Mouse (Mus musculus) forebrain, embryonic 13.5 days (tissue): ENCODE results near the gene Adora3. TPM values are rescaled to one million over a fixed set of nuclear protein-coding genes. Genes with fewer than 3 reads are reported as not detected.

Experiments
- ATAC-seq: fragments of 200-750 bp; cut with Nextera tagmentation; 2 replicates; pipeline ENCODE4 v1.8.0; 2017
- H3K27ac ChIP-seq: fragments of 300-500 bp; sonication (generic); 2 replicates; pipeline ENCODE4 v1.5.1; 2015; ENCODE audit warnings: inconsistent platforms, mild to moderate bottlenecking, moderate library complexity
- H3K27me3 ChIP-seq: fragments of 300-500 bp; sonication (generic); 2 replicates; pipeline ENCODE4 v1.6.1; 2015; ENCODE audit warnings: mild to moderate bottlenecking, inconsistent platforms
- H3K36me3 ChIP-seq: fragments of 300-500 bp; sonication (generic); 2 replicates; pipeline ENCODE4 v1.6.1; 2015; ENCODE audit warnings: mild to moderate bottlenecking, inconsistent platforms; ENCODE audit not compliant: poor library complexity, severe bottlenecking
- H3K4me1 ChIP-seq: fragments of 300-500 bp; sonication (generic); 2 replicates; pipeline ENCODE4 v1.6.1; 2015; ENCODE audit warnings: inconsistent platforms
- H3K4me2 ChIP-seq: fragments of 300-500 bp; sonication (generic); 2 replicates; pipeline ENCODE4 v1.6.1; 2015; ENCODE audit warnings: inconsistent platforms, mild to moderate bottlenecking, moderate library complexity
- H3K4me3 ChIP-seq: fragments of 300-500 bp; sonication (generic); 2 replicates; pipeline ENCODE4 v1.5.1; 2015; ENCODE audit warnings: mild to moderate bottlenecking, inconsistent platforms
- H3K9ac ChIP-seq: fragments of 300-500 bp; sonication (generic); 2 replicates; pipeline ENCODE4 v1.6.1; 2015; ENCODE audit warnings: mild to moderate bottlenecking, inconsistent platforms
- H3K9me3 ChIP-seq: fragments of 300-500 bp; sonication (generic); replicated peaks from 2 replicates; pipeline ENCODE4 v1.6.1; 2016; ENCODE audit warnings: inconsistent platforms
- WGBS: fragments of 180-500 bp; shearing (Covaris S2); methylation state at CpG from one replicate; pipeline ENCODE4 v1.1.7; 2015; 5-methylcytosine and 5-hydroxymethylcytosine counted together
- polyA plus RNA-seq: library from polyadenylated mRNA; unstranded; fragments of >200 nt; fragmentation: Nextera tagmentation; extraction: Ambion mirVana; gene quantifications from 2 replicates; pipeline ENCODE4 v1.2.1, GENCODE M21; 2015

Gene Adora3
- polyA plus RNA-seq, 1 experiment from 2014 or later, result 0.12 TPM

DNA sequence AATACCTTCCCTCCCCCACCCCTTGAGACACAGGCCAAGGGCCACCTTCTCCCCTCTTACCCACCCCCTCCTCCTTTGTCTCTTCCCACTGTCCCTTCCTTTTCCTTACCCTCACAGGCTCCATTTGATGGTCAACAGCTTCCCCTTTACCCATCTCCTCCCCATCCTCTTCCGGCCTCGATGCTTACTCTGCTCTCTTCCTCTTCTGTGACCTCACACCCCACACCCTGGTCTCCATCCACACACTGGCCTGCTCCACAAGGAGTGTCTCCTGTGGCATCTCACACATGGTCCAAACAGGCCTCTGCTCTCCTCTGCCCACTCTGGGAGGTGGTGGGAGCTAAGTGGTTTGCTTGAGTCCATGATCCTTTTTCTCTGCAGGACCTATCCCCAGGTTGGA lies 7.3 kb downstream of the Adora3 start:
- WGBS, result 78% methylated on average over 2 of the region's 2 CpGs
- Histone ChIP-seq H3K9ac (no peak overlapping the region), H3K27me3 (no peaks in the 10 kb centered on the region), H3K36me3 (no peaks in the 10 kb centered on the region), H3K9me3 (no peaks in the 10 kb centered on the region), H3K4me3 (no peak overlapping the region), H3K27ac (no peak overlapping the region), H3K4me2 (no peak overlapping the region), H3K4me1 (no peaks in the 10 kb centered on the region)
- ATAC-seq, result no peak

- Histone ChIP-seq H3K9me3 (no peaks in the 10 kb centered on the region), H3K4me1 (no peaks in the 10 kb centered on the region), H3K4me2 (no peak overlapping the region), H3K4me3 (no peak overlapping the region), H3K27me3 (no peaks in the 10 kb centered on the region), H3K36me3 (no peaks in the 10 kb centered on the region), H3K27ac (no peak overlapping the region), H3K9ac (no peak overlapping the region)
- ATAC-seq, result no peak
- WGBS, result 89% methylated on average over 8 of the region's 8 CpGs
These were observed 8.1 kb downstream of the Adora3 start for GRCm38 (mm10) chr3:105878751-105879150.

DNA sequence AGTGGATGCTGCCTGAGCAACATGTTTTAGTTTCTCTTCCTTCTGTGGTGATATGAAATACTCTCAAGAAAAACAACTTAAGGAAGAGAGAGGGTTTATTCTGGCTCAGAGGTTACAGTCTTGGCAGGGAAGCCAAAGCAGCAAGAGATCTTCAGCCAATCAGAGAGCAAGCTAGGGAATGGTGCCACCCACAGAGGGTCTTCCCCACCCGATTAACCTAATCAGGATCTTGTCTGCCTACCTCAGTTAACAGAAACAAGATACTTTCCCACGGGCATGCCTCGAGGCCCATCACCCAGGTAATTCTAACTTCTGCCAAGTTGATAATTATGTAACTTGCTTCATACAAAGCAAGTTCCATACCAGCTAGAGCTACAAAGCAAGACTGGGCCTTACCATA lies 9.8 kb downstream of the Adora3 start:
- H3K9me3 ChIP-seq, result no peaks in the 10 kb centered on the region
- no peak overlapping the region for H3K27ac ChIP-seq
- no peaks in the 10 kb centered on the region for H3K27me3 ChIP-seq
- H3K9ac ChIP-seq, result no peak overlapping the region
- ATAC-seq, result no peak
- no peaks in the 10 kb centered on the region for H3K4me1 ChIP-seq
- no peak overlapping the region for H3K4me2 ChIP-seq
- H3K36me3 ChIP-seq, result no peaks in the 10 kb centered on the region
- H3K4me3 ChIP-seq, result no peak overlapping the region
- 68% methylated on average over 3 of the region's 3 CpGs for WGBS

- no peak overlapping the region for H3K27ac ChIP-seq
- no peaks in the 10 kb centered on the region for H3K36me3 ChIP-seq
- WGBS, result 94% methylated on average over 7 of the region's 7 CpGs
- H3K27me3 ChIP-seq, result no peaks in the 10 kb centered on the region
- ATAC-seq, result no peak
- H3K4me1 ChIP-seq, result no peaks in the 10 kb centered on the region
- H3K9me3 ChIP-seq, result no peaks in the 10 kb centered on the region
- H3K4me2 ChIP-seq, result no peak overlapping the region
- H3K4me3 ChIP-seq, result no peak overlapping the region
- no peak overlapping the region for H3K9ac ChIP-seq
These were observed 11.4 kb downstream of the Adora3 start for GRCm38 (mm10) chr3:105882105-105882504.

- no peak overlapping the region for H3K4me3 ChIP-seq
- 92% methylated on average over 2 of the region's 2 CpGs for WGBS
- H3K27ac ChIP-seq, result no peak overlapping the region
- no peak overlapping the region for H3K4me2 ChIP-seq
- no peaks in the 10 kb centered on the region for H3K27me3 ChIP-seq
- no peaks in the 10 kb centered on the region for H3K36me3 ChIP-seq
- H3K4me1 ChIP-seq, result no peaks in the 10 kb centered on the region
- ATAC-seq, result no peak
- H3K9ac ChIP-seq, result no peak overlapping the region
- H3K9me3 ChIP-seq, result no peaks in the 10 kb centered on the region
These were observed 12.5 kb downstream of the Adora3 start for GRCm38 (mm10) chr3:105883111-105883510.

GRCm38 (mm10) chr3:105888961-105889360 lies 18.3 kb downstream of the Adora3 start:
- H3K9me3 ChIP-seq, result no peaks in the 10 kb centered on the region

DNA sequence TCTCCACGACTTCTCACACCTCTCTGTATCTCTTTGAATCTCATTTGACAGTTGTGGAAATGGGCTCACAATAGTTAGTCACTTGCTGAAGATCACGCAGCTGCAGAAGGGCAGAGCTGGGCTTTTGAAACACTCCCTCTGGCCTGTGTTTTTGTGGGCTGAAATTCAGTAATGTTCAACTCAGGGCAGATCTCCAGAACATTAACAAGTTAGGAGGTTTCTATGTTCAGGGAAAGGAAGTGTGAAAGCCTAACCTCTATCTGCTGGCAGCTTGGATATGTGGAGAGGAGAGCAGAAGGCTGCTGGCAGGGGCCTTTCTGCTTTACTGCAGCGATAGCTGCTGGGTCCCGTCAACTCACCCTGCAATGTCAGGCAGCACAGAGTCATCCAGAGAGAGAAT lies 19.6 kb downstream of the Adora3 start:
- H3K4me2 ChIP-seq, result no peak overlapping the region
- H3K4me3 ChIP-seq, result no peak overlapping the region
- peaks cover 8% of the 10 kb centered on the region for H3K4me1 ChIP-seq
- H3K36me3 ChIP-seq, result no peaks in the 10 kb centered on the region
- 79% methylated on average over 4 of the region's 4 CpGs for WGBS
- no peak overlapping the region for H3K27ac ChIP-seq
- no peaks in the 10 kb centered on the region for H3K9me3 ChIP-seq
- no peak for ATAC-seq
- no peak overlapping the region for H3K9ac ChIP-seq
- no peaks in the 10 kb centered on the region for H3K27me3 ChIP-seq

More at GRCm38 (mm10) chr3:105888961-105889360, 18.3 kb downstream of the Adora3 start:
- 73% methylated on average over 3 of the region's 3 CpGs for WGBS
- no peaks in the 10 kb centered on the region for H3K4me1 ChIP-seq
- ATAC-seq, result no peak
- H3K27me3 ChIP-seq, result no peaks in the 10 kb centered on the region
- H3K36me3 ChIP-seq, result no peaks in the 10 kb centered on the region
- H3K27ac ChIP-seq, result no peak overlapping the region
- no peak overlapping the region for H3K9ac ChIP-seq
- H3K4me3 ChIP-seq, result no peak overlapping the region
- no peak overlapping the region for H3K4me2 ChIP-seq

- Histone ChIP-seq H3K27ac (no peak overlapping the region), H3K4me2 (no peak overlapping the region), H3K4me3 (no peak overlapping the region), H3K4me1 (peaks cover 10% of the 10 kb centered on the region), H3K9ac (no peak overlapping the region), H3K36me3 (no peaks in the 10 kb centered on the region), H3K27me3 (no peaks in the 10 kb centered on the region), H3K9me3 (no peaks in the 10 kb centered on the region)
- WGBS, result 83% methylated on average over 3 of the region's 3 CpGs
- ATAC-seq, result no peak
These were observed 20.5 kb downstream of the Adora3 start for GRCm38 (mm10) chr3:105891141-105891540.

- Histone ChIP-seq H3K4me3 (no peak overlapping the region), H3K4me1 (peaks cover 10% of the 10 kb centered on the region), H3K36me3 (no peaks in the 10 kb centered on the region), H3K27me3 (no peaks in the 10 kb centered on the region), H3K9me3 (no peaks in the 10 kb centered on the region), H3K27ac (no peak overlapping the region), H3K9ac (no peak overlapping the region), H3K4me2 (no peak overlapping the region)
- WGBS, result 86% methylated on average over 10 of the region's 10 CpGs
- ATAC-seq, result no peak
These were observed 21.3 kb downstream of the Adora3 start for GRCm38 (mm10) chr3:105891760-105892571.

- H3K27me3 ChIP-seq, result no peaks in the 10 kb centered on the region
- no peak overlapping the region for H3K9ac ChIP-seq
- H3K4me2 ChIP-seq, result no peak overlapping the region
- no peak overlapping the region for H3K27ac ChIP-seq
- ATAC-seq, result no peak
- WGBS, result 91% methylated on average over 19 of the region's 19 CpGs
- no peaks in the 10 kb centered on the region for H3K36me3 ChIP-seq
- H3K4me1 ChIP-seq, result peaks cover 10% of the 10 kb centered on the region
- no peak overlapping the region for H3K4me3 ChIP-seq
- H3K9me3 ChIP-seq, result no peaks in the 10 kb centered on the region
These were observed 22.2 kb downstream of the Adora3 start for GRCm38 (mm10) chr3:105892572-105893495.

- Histone ChIP-seq H3K27me3 (no peaks in the 10 kb centered on the region), H3K9ac (no peak overlapping the region), H3K9me3 (no peaks in the 10 kb centered on the region), H3K4me3 (no peak overlapping the region), H3K27ac (no peak overlapping the region), H3K4me1 (peaks cover 10% of the 10 kb centered on the region), H3K36me3 (no peaks in the 10 kb centered on the region), H3K4me2 (no peak overlapping the region)
- 81% methylated on average over 6 of the region's 6 CpGs for WGBS
- no peak for ATAC-seq
These were observed 23.3 kb downstream of the Adora3 start for GRCm38 (mm10) chr3:105893941-105894391.
